Mouse (Mus musculus) liver, embryonic 13.5 days (tissue): Measurements from ENCODE around the gene Il10. TPM values are rescaled to one million over a fixed set of nuclear protein-coding genes. Genes with fewer than 3 reads are reported as not detected.
"Not testable (repeated sequence)": the region's sequence is repeated elsewhere in the genome, so short reads cannot be mapped to it uniquely, and the experiment has no call there.

Experiments used
- ATAC-seq: fragments of 200-750 bp; cut with Nextera tagmentation; 2 replicates; pipeline ENCODE4 v1.8.0; 2017; ENCODE audit warnings: low read depth, mild to moderate bottlenecking, moderate number of reproducible peaks, moderate library complexity
- DNase-seq: peaks from one replicate; pipeline ENCODE4 v3.0.0; 2022
- H3K27ac ChIP-seq: fragments of 300-500 bp; sonication (generic); 2 replicates; pipeline ENCODE4 v1.5.1; 2015; ENCODE audit warnings: moderate library complexity, mild to moderate bottlenecking, inconsistent platforms
- H3K27me3 ChIP-seq: fragments of 300-500 bp; sonication (generic); 2 replicates; pipeline ENCODE4 v1.6.1; 2015; ENCODE audit warnings: mild to moderate bottlenecking, inconsistent platforms
- H3K36me3 ChIP-seq: fragments of 300-500 bp; sonication (generic); 2 replicates; pipeline ENCODE4 v1.6.1; 2015; ENCODE audit warnings: mild to moderate bottlenecking, inconsistent platforms
- H3K4me1 ChIP-seq: fragments of 300-500 bp; sonication (generic); replicated peaks from 2 replicates; pipeline ENCODE4 v1.6.1; 2015; ENCODE audit warnings: inconsistent platforms
- H3K4me2 ChIP-seq: fragments of 300-500 bp; sonication (generic); 2 replicates; pipeline ENCODE4 v1.6.1; 2015; ENCODE audit warnings: inconsistent platforms, mild to moderate bottlenecking, moderate library complexity
- H3K4me3 ChIP-seq: fragments of 300-500 bp; sonication (generic); replicated peaks from 2 replicates; pipeline ENCODE4 v1.5.1; 2015; ENCODE audit warnings: mild to moderate bottlenecking, inconsistent platforms
- H3K9ac ChIP-seq: fragments of 300-500 bp; sonication (generic); 2 replicates; pipeline ENCODE4 v1.6.1; 2015; ENCODE audit warnings: mild to moderate bottlenecking, inconsistent platforms
- H3K9me3 ChIP-seq: fragments of 300-500 bp; sonication (generic); replicated peaks from 2 replicates; pipeline ENCODE4 v1.6.1; 2016; ENCODE audit warnings: inconsistent platforms
- WGBS: fragments of 180-500 bp; shearing (Covaris S2); methylation state at CpG from one replicate; pipeline ENCODE4 v1.1.7; 2015; ENCODE audit not compliant: insufficient replicate concordance; 5-methylcytosine and 5-hydroxymethylcytosine counted together
- polyA plus RNA-seq: library from polyadenylated mRNA; unstranded; fragments of >200 nt; fragmentation: Nextera tagmentation; extraction: Ambion mirVana; gene quantifications from 2 replicates; pipeline ENCODE4 v1.2.1, GENCODE M21; 2015

The Il10 gene
- polyA plus RNA-seq, 1 experiment from 2014 or later, result not detected

DNA sequence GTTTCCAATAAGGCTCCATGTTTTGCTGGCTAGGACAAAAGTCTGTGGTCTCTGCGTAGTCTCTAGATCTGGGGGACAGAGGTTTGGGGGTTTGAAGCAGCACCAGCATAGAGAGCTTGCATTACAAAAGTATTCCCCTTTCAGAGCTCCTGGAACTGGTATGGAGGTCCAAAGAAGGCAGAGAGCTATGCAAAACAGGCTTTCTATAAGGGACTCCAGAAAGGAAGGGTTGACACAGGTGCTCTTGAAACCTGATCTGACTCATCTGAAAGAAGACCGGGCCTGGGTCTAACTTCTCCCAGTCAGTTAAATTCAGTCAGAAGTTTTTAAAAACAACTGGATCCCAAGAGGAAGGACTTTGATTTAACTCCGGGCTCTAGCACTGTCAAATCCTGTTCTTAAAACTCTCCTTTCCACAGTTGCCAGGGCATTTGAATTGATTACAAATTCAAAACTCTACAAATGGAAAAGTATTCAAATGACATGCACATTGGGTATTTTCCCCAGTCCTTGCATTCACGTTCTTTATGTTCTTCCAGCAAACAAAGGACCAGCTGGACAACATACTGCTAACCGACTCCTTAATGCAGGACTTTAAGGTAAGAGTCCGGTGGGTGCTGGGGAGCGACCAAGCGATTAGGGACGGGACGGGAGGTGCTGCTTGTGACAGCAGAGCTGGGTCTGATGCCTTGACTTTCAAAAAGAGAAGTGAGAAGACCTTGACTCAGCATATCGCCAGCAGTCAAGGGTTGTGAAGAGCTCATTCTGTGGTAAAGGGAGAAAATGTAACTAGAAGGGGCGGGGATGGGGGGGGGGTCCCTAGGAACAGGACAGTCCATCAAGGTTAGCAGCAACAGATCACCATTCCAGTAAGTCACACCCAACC, 1.0 kb downstream of the Il10 start:
- Histone ChIP-seq H3K4me1 (peaks cover 10% of the 10 kb centered on the region), H3K4me2 (no peak overlapping the region), H3K27ac (no peak overlapping the region), H3K27me3 (peaks cover 16% of the 10 kb centered on the region), H3K9me3 (no peaks in the 10 kb centered on the region), H3K4me3 (no peak overlapping the region), H3K9ac (no peak overlapping the region), H3K36me3 (no peaks in the 10 kb centered on the region)
- DNase-seq (no peak), ATAC-seq (no peak)
- 22% methylated on average over 12 of the region's 12 CpGs for WGBS

- peaks cover 17% of the 10 kb centered on the region for H3K4me1 ChIP-seq
- 43% methylated on average over 9 of the region's 9 CpGs for WGBS
- no peak overlapping the region for H3K9ac ChIP-seq
- H3K4me3 ChIP-seq, result no peak overlapping the region
- H3K9me3 ChIP-seq, result no peaks in the 10 kb centered on the region
- ATAC-seq (no peak), DNase-seq (no peak)
- no peak overlapping the region for H3K27ac ChIP-seq
- H3K36me3 ChIP-seq, result no peaks in the 10 kb centered on the region
- peaks cover 16% of the 10 kb centered on the region for H3K27me3 ChIP-seq
- H3K4me2 ChIP-seq, result no peak overlapping the region
Measured at GRCm38 (mm10) chr1:131021438-131021837, 1.8 kb downstream of the Il10 start.

DNA sequence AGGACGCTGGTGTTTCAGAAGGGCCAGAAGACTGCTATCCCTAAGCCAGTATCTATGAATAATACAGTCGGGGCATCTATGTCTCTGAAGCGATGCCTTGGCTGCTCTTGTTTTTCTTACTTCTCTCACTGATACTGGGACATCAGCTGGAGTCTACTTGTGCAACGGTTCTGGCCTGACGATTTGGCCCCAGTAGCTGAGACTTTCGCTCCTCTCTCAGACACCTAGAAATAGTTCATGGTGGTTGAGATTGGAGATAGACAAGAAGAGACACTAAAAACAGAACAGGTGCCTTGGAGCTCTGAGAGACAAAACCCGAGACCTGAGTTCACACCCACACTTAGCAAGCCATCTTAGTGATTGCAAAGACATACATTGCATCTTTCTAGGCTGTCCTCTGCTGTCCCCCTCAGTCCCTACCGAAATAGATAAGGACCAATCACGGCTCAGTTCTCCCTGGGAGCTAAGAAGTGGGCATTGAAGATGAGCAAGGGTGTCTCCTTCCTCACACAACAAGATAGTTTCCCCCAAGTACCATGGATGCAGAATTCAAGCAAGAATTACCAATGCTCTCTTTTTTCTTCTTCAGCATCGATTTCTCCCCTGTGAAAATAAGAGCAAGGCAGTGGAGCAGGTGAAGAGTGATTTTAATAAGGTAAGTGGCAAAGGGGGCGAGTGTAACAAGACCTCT, 2.4 kb downstream of the Il10 start:
- no peak overlapping the region for H3K9ac ChIP-seq
- H3K4me1 ChIP-seq, result peaks cover 17% of the 10 kb centered on the region
- no peak overlapping the region for H3K4me3 ChIP-seq
- no peaks in the 10 kb centered on the region for H3K9me3 ChIP-seq
- H3K4me2 ChIP-seq, result no peak overlapping the region
- no peaks in the 10 kb centered on the region for H3K36me3 ChIP-seq
- DNase-seq, result no peak
- no peak overlapping the region for H3K27ac ChIP-seq
- WGBS, result 61% methylated on average over 11 of the region's 11 CpGs
- H3K27me3 ChIP-seq, result peaks cover 16% of the 10 kb centered on the region
- ATAC-seq, result no peak

- Histone ChIP-seq H3K36me3 (no peaks in the 10 kb centered on the region), H3K9me3 (no peaks in the 10 kb centered on the region), H3K4me2 (no peak overlapping the region), H3K4me3 (no peak overlapping the region), H3K27ac (no peak overlapping the region), H3K4me1 (peaks cover 17% of the 10 kb centered on the region), H3K27me3 (peaks cover 16% of the 10 kb centered on the region), H3K9ac (no peak overlapping the region)
- DNase-seq (no peak), ATAC-seq (no peak)
- 59% methylated on average over 5 of the region's 5 CpGs for WGBS
Measured at GRCm38 (mm10) chr1:131022591-131023249, 3.1 kb downstream of the Il10 start.

DNA sequence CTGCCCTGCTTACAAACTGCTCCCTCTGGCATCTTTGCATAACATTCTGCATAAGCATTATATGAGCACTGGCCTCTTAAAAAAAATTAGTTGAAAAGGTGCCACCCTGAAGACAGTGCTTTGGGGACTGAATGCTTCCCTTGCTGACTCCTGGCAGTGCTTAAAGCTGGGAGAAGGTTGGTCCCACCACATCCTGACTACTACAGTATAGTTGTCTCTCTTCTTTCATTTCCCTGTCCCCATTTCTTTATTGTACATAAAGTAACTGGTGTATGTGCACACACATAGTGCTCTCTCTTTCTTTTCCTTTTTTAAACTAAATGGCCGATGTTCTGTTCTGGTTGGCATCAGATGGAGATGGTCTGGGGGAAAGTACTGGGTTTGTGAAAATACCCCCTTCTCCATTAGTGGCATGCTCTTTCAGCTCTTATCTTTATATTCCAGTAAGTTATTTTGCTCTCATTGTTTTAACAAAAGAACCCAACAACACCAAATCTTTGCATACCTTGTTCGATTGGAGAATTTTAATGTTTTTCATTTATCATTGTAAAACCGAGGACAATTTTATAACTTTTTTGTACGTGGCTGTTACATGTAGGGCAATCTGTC, 3.7 kb downstream of the Il10 start:
- not testable (repeated sequence) for H3K27ac ChIP-seq, ATAC-seq, H3K9me3 ChIP-seq, H3K4me3 ChIP-seq, H3K9ac ChIP-seq, H3K4me2 ChIP-seq, DNase-seq, H3K36me3 ChIP-seq
- WGBS, result 67% methylated on average over 4 of the region's 4 CpGs
- Histone ChIP-seq H3K27me3 (peaks cover 16% of the 10 kb centered on the region), H3K4me1 (peaks cover 17% of the 10 kb centered on the region)

GRCm38 (mm10) chr1:131024900-131025842, 5.5 kb downstream of the Il10 start:
- Histone ChIP-seq H3K9ac (no peak overlapping the region), H3K36me3 (no peaks in the 10 kb centered on the region), H3K27me3 (peaks cover 12% of the 10 kb centered on the region), H3K27ac (no peak overlapping the region), H3K4me1 (peaks cover 36% of the 10 kb centered on the region), H3K4me3 (no peak overlapping the region), H3K9me3 (no peaks in the 10 kb centered on the region), H3K4me2 (no peak overlapping the region)
- WGBS, result 44% methylated on average over 8 of the region's 8 CpGs
- DNase-seq (peak; percentile 20), ATAC-seq (peak; percentile 35)

- no peak overlapping the region for H3K9ac ChIP-seq
- H3K27ac ChIP-seq, result no peak overlapping the region
- ATAC-seq (peak; percentile 22), DNase-seq (no peak)
- no peak overlapping the region for H3K4me3 ChIP-seq
- H3K4me1 ChIP-seq, result peaks cover 39% of the 10 kb centered on the region
- H3K36me3 ChIP-seq, result no peaks in the 10 kb centered on the region
- WGBS, result 15% methylated on average over 4 of the region's 4 CpGs
- peaks cover 10% of the 10 kb centered on the region for H3K27me3 ChIP-seq
- H3K4me2 ChIP-seq, result no peak overlapping the region
- no peaks in the 10 kb centered on the region for H3K9me3 ChIP-seq
Measured at GRCm38 (mm10) chr1:131025843-131026190, 6.2 kb downstream of the Il10 start.

DNA sequence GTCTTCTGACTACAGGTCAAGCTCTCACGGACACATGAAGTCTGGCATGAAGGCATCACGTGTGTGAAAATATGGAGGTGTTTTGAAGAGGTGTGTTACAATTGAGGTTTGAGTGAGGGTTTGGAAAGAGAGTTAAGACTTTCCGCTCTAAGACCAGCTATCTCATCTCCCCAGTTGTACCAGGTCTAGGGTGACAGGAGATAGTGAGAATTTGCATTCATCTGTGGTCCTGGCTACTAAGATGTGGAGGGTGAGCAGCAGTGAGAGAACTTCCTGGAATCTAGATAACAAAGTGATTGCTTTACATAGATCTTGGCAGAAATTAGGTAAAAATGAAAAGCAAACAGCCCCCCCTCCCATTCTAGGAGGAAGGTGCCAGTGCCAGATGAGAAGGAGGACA, 9.6 kb downstream of the Il10 start:
- H3K4me2 ChIP-seq, result peak overlapping the region; percentile 15; the same call in 1 of the 2 replicates
- peaks cover 37% of the 10 kb centered on the region for H3K4me1 ChIP-seq
- peak; percentile 91 for ATAC-seq
- no peak overlapping the region for H3K4me3 ChIP-seq
- 17% methylated on average over 3 of the region's 3 CpGs for WGBS
- H3K27ac ChIP-seq, result no peak overlapping the region
- no peaks in the 10 kb centered on the region for H3K9me3 ChIP-seq
- H3K36me3 ChIP-seq, result no peaks in the 10 kb centered on the region
- DNase-seq, result peak; percentile 37
- no peaks in the 10 kb centered on the region for H3K27me3 ChIP-seq
- no peak overlapping the region for H3K9ac ChIP-seq

DNA sequence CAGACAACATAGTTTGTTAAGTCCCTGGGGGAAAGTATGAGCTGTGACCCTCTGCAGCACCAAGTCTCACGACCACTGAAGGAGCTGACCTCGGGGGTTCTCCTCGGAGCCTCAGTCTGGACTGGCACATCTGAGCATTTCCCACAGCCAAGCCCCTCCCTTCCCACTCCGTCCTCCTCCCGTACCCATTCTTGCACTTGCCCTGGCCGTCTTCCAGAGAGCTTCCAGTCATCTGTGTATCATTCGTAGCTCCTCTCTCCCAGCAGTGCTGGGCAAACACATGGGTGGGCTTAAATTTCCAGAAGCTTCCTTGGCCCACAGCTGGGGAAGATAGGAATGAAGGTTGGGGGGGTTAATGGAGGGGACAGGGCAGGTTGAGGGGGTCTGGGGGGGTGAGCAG, 10.6 kb downstream of the Il10 start:
- Histone ChIP-seq H3K9ac (no peak overlapping the region), H3K27me3 (no peaks in the 10 kb centered on the region), H3K36me3 (no peaks in the 10 kb centered on the region), H3K4me3 (no peak overlapping the region), H3K9me3 (no peaks in the 10 kb centered on the region), H3K27ac (no peak overlapping the region), H3K4me2 (no peak overlapping the region), H3K4me1 (peaks cover 33% of the 10 kb centered on the region)
- DNase-seq (no peak), ATAC-seq (no peak)
- 55% methylated on average over 7 of the region's 7 CpGs for WGBS

GRCm38 (mm10) chr1:131031267-131031666, 11.6 kb downstream of the Il10 start:
- Histone ChIP-seq H3K9ac (no peak overlapping the region), H3K9me3 (no peaks in the 10 kb centered on the region), H3K27me3 (no peaks in the 10 kb centered on the region), H3K4me1 (peaks cover 23% of the 10 kb centered on the region), H3K36me3 (no peaks in the 10 kb centered on the region), H3K4me3 (no peak overlapping the region), H3K4me2 (no peak overlapping the region), H3K27ac (no peak overlapping the region)
- ATAC-seq (no peak), DNase-seq (no peak)
- WGBS, result 54% methylated on average over 3 of the region's 3 CpGs
